Mouse (Mus musculus) C2C12 (cell line): ENCODE measurements around the gene Cpxm1.

Experiments used
- CEBPB ChIP-seq: IDR thresholded peaks from one replicate; pipeline ENCODE4 v1.6.1; 2011; ENCODE audit warnings: low read depth, mild to moderate bottlenecking, control low read depth, moderate library complexity
- CTCF ChIP-seq: IDR thresholded peaks from one replicate; pipeline ENCODE4 v1.5.1; 2011; ENCODE audit not compliant: control insufficient read depth, insufficient read depth, insufficient read length

DNA sequence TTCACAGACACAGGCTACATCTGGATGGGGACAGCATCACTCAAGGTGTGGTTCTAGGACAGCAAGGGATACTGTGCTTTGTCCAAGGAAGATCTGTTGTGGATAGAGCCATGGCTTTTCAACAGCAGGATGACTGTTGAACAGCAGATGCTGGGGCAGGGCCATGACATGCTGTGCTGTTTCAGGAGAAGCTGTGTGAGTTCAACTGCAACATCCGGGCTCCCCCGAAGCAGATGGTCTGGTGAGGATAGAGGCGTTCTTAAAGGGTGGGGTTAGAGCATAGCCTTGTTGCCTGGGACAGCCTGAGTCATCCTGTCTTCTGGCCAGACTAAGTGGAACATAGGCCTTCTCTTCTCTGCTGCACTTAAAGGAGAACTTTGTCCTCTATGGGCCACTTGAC lies 41.5 kb upstream of the Cpxm1 start:
- no peak for TF ChIP-seq CEBPB
- TF ChIP-seq CTCF, result no peak
